Mouse (Mus musculus) erythroblast, embryonic 14.5 days (primary cell): ENCODE data around the gene Pik3r5. TPM values are rescaled to one million over a fixed set of nuclear protein-coding genes. Genes with fewer than 3 reads are reported as not detected.

Experiments
- H3K27me3 ChIP-seq: 2 replicates; pipeline ENCODE4 v1.6.1; 2012; ENCODE audit warnings: inconsistent platforms; ENCODE audit not compliant: control insufficient read depth
- H3K36me3 ChIP-seq: 2 replicates; pipeline ENCODE4 v1.6.1; 2012; ENCODE audit warnings: mild to moderate bottlenecking, inconsistent platforms; ENCODE audit not compliant: control insufficient read depth
- H3K4me1 ChIP-seq: 2 replicates; pipeline ENCODE4 v1.6.1; 2012; ENCODE audit warnings: inconsistent platforms; ENCODE audit not compliant: control insufficient read depth
- H3K4me3 ChIP-seq: replicated peaks from 2 replicates; pipeline ENCODE3; 2012; ENCODE audit warnings: moderate library complexity, mild to moderate bottlenecking, inconsistent platforms
- H3K9me3 ChIP-seq: 2 replicates; pipeline ENCODE4 v1.6.1; 2012; ENCODE audit warnings: low read length, inconsistent platforms, mixed read lengths; ENCODE audit not compliant: control insufficient read depth
- GATA1 ChIP-seq: IDR thresholded peaks from 2 replicates; pipeline ENCODE4 v1.6.1; 2012; ENCODE audit warnings: low read length, inconsistent platforms, mixed read lengths
- TAL1 ChIP-seq: IDR thresholded peaks from 3 replicates; pipeline ENCODE4 v1.6.1; 2012; ENCODE audit warnings: low read length, inconsistent platforms, mixed read lengths
- polyA plus RNA-seq: library from polyadenylated mRNA; stranded (reverse); fragments of >175 nt; gene quantifications from 2 replicates; pipeline ENCODE4 v1.2.3, GENCODE M21; 2012

Pik3r5 gene
- polyA plus RNA-seq, 1 experiment, result 0.04 TPM

GRCm38 (mm10) chr11:68440100-68440499 lies 8.2 kb downstream of the Pik3r5 start:
- Histone ChIP-seq H3K4me1 (no peaks in the 10 kb centered on the region), H3K36me3 (no peaks in the 10 kb centered on the region), H3K9me3 (no peaks in the 10 kb centered on the region), H3K4me3 (no peak overlapping the region), H3K27me3 (no peaks in the 10 kb centered on the region)
- TF ChIP-seq GATA1 (no peak), TAL1 (no peak)

- no peaks in the 10 kb centered on the region for H3K9me3 ChIP-seq
- H3K4me3 ChIP-seq, result no peak overlapping the region
- no peaks in the 10 kb centered on the region for H3K27me3 ChIP-seq
- TF ChIP-seq GATA1 (no peak), TAL1 (no peak)
- H3K36me3 ChIP-seq, result no peaks in the 10 kb centered on the region
- no peaks in the 10 kb centered on the region for H3K4me1 ChIP-seq
These were observed 9.0 kb downstream of the Pik3r5 start for GRCm38 (mm10) chr11:68440965-68441364.

DNA sequence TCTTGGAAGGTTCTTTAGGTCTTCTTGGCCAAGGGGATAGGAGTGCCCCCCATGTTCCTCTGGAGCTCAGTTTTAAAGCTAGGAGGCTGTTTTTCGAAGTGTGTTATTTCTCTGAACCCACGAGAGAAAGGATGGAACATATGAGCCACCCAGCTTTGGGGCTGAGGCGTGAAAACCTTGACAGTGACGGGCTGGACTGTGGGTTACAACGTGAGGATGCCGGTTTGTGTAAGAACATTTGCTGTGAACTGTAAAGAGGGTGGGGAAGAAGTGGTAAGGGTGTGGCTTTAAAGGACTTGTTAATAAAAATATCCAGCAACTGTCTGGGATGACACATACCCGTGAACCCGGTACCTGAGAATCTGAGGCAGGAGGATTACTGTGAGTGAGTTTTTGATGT lies 10.4 kb downstream of the Pik3r5 start:
- H3K27me3 ChIP-seq, result no peaks in the 10 kb centered on the region
- no peak overlapping the region for H3K4me3 ChIP-seq
- no peak for TF ChIP-seq TAL1
- TF ChIP-seq GATA1, result no peak
- H3K9me3 ChIP-seq, result no peaks in the 10 kb centered on the region
- no peaks in the 10 kb centered on the region for H3K4me1 ChIP-seq
- no peaks in the 10 kb centered on the region for H3K36me3 ChIP-seq

DNA sequence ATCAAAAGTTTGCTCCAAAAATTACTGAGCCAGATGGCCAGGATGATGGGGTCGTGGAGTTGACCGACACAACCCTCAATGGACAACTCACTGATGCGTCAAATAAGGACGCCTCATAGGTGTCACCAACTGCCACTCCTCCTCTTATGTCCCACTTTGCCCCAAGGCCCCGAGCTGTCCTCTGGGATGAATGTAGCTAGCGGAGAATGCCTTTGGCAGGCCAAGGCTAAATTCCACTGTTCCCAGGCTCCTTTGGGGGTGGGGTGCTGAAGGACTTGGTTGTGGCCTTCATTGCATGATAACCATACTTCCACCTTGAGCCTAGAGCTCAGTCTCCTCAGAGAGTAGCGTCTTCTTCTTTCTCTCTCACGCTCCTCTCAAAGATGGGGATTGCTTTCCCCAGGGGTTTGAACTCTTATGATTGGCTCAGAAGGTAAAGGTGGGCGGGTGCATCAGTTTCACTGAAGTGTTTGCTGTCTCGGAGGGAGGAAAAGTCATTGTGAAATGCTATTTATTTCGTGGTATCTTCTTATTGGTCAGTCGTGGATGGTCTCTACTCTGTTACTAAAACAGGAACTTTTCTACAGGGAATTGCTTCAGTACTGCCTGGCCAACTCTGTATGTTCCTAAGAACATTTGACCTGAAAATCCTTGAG lies 11.2 kb downstream of the Pik3r5 start:
- H3K4me1 ChIP-seq, result no peaks in the 10 kb centered on the region
- H3K36me3 ChIP-seq, result no peaks in the 10 kb centered on the region
- H3K27me3 ChIP-seq, result no peaks in the 10 kb centered on the region
- no peaks in the 10 kb centered on the region for H3K9me3 ChIP-seq
- TF ChIP-seq TAL1 (no peak), GATA1 (no peak)
- H3K4me3 ChIP-seq, result no peak overlapping the region

GRCm38 (mm10) chr11:68445901-68446300 lies 14.0 kb downstream of the Pik3r5 start:
- H3K9me3 ChIP-seq, result no peaks in the 10 kb centered on the region
- no peaks in the 10 kb centered on the region; the same call in 1 of the 2 replicates for H3K27me3 ChIP-seq
- no peak for TF ChIP-seq TAL1
- TF ChIP-seq GATA1, result no peak
- H3K36me3 ChIP-seq, result no peaks in the 10 kb centered on the region
- H3K4me1 ChIP-seq, result no peaks in the 10 kb centered on the region
- no peak overlapping the region for H3K4me3 ChIP-seq

DNA sequence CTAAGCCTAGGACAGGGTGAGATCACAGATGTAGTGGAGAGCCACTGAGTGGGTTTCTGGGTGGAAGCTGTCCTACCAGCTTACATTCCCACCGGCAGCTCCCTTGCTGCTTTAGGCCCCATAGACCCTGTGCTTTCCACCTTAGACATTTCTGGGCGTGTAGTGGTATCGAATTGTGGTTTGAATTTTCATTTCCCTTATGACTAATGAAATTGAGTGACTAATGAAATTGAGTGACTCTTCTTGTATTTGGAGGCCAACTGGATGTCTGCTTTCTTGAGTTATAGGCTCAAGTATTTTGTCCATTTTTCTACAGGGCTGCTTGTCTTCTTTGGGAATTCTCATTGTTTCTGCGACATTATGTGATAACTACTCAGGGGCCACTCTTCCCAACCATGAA lies 14.6 kb downstream of the Pik3r5 start:
- H3K9me3 ChIP-seq, result no peaks in the 10 kb centered on the region
- H3K27me3 ChIP-seq, result no peaks in the 10 kb centered on the region; the same call in 1 of the 2 replicates
- H3K4me3 ChIP-seq, result no peak overlapping the region
- TF ChIP-seq GATA1, result no peak
- no peak for TF ChIP-seq TAL1
- no peaks in the 10 kb centered on the region for H3K4me1 ChIP-seq
- no peaks in the 10 kb centered on the region for H3K36me3 ChIP-seq

DNA sequence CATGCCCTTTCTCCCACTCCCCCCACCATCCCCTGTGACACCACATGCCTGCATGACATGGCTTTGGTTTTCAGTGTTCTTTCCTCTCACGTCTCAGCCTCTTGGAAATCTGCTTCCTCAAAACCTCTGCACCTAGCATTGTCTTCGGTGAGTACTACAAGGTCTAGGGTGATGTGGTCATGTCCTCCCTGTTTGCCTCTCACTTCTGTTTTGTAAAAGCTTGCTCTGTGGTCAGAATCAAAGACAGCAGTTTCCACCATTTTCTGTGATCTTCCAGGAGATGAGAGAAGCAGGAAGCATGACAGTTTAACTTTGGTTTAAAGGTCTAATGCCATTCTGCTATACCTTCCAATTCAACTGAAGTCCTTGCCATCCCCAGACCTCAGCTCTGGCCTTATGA lies 15.3 kb downstream of the Pik3r5 start:
- TF ChIP-seq GATA1 (no peak), TAL1 (no peak)
- H3K9me3 ChIP-seq, result no peaks in the 10 kb centered on the region

DNA sequence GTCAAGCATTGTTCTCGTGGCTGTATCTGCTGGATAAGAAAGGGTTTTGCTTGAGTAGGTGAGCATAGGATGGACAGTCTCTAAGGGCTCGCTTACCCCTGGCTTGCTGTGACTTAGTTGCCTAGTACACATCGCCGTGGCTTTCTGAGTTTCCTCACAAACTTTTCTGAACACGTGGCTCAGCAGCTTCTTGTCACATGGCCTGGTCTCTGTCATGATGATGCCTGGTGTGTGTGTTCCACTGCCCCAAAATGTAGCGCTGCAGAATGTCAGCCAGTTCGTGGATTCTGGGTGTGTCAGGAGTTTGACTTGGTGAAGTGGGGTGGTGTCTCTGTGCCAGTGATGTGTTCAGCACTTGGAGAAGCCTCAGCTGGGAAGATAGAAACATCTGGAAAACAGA lies 16.4 kb downstream of the Pik3r5 start:
- H3K4me1 ChIP-seq, result no peaks in the 10 kb centered on the region
- H3K9me3 ChIP-seq, result no peaks in the 10 kb centered on the region
- TF ChIP-seq GATA1 (no peak), TAL1 (no peak)
- no peaks in the 10 kb centered on the region for H3K36me3 ChIP-seq
- no peaks in the 10 kb centered on the region; the same call in 1 of the 2 replicates for H3K27me3 ChIP-seq
- no peak overlapping the region for H3K4me3 ChIP-seq

More for the DNA sequence above, 15.3 kb downstream of the Pik3r5 start:
- Histone ChIP-seq H3K4me1 (no peaks in the 10 kb centered on the region), H3K36me3 (no peaks in the 10 kb centered on the region), H3K27me3 (no peaks in the 10 kb centered on the region; the same call in 1 of the 2 replicates), H3K4me3 (no peak overlapping the region)

DNA sequence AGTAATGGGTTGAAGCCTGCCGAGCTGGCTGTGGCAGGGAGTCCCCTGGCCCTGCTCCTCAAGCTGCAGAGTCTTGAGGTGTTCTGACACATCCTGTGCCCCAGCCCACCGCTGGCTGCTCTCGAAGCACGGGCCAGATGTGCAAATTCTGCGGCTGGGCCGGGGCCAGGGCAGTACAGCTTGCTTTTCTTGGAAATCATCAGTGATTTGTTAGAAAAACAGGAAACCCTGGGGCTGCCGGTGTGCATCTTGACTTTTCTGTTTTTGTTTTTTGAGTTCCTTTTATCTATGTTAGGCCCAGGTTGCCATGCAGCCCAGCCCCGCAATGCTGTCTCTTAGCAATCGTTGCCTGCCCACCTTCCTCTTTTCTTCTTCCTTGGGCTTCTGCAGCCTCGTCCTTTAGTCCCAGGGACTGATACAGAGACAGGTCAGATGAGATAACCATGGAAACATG lies 19.4 kb downstream of the Pik3r5 start:
- H3K9me3 ChIP-seq, result no peaks in the 10 kb centered on the region
- no peaks in the 10 kb centered on the region; the same call in 1 of the 2 replicates for H3K27me3 ChIP-seq
- no peak overlapping the region for H3K4me3 ChIP-seq
- H3K36me3 ChIP-seq, result no peaks in the 10 kb centered on the region
- H3K4me1 ChIP-seq, result no peaks in the 10 kb centered on the region
- TF ChIP-seq TAL1 (no peak), GATA1 (no peak)
